Mouse (Mus musculus) G1E-ER4 (cell line): ENCODE measurements around the gene Fndc1. TPM values are rescaled to one million over a fixed set of nuclear protein-coding genes. Genes with fewer than 3 reads are reported as not detected.

Source experiments
- GATA1 ChIP-seq: IDR thresholded peaks from one replicate; pipeline ENCODE4 v1.8.0; 2012; ENCODE audit warnings: low read length, inconsistent platforms
- polyA plus RNA-seq: library from polyadenylated mRNA; stranded (reverse); fragments of >175 nt; gene quantifications from 2 replicates; pipeline ENCODE4 v1.2.3, GENCODE M21; 2012

The Fndc1 gene
- polyA plus RNA-seq, 1 experiment = not detected

DNA sequence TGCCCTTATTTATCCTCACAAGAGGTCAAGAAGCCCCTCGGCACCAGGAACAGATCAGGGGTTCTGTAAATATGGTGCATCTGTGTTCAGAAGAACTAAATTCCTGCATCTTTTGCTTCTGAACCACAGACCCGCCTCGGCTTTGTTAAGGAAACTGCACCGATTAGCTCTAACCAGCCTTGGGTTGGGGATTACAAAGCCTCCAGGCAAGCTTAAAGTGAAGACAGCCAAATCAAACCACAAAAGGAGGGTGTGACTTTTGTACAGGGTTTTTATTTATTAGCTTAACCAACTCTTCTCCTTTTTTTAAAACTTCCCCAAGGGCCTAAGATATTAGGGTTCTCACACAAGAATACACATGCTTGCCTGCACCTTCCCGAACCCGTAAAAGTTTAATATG is 23.1 kb upstream of the Fndc1 start:
- TF ChIP-seq GATA1 = no peak

- no peak for TF ChIP-seq GATA1
Observed at GRCm38 (mm10) chr17:7840505-7841290, 13.6 kb upstream of the Fndc1 start.

GRCm38 (mm10) chr17:7827586-7827985 is 484 bp upstream of the Fndc1 start:
- no peak for TF ChIP-seq GATA1

GRCm38 (mm10) chr17:7825416-7825815 is 1.7 kb downstream of the Fndc1 start:
- no peak for TF ChIP-seq GATA1

DNA sequence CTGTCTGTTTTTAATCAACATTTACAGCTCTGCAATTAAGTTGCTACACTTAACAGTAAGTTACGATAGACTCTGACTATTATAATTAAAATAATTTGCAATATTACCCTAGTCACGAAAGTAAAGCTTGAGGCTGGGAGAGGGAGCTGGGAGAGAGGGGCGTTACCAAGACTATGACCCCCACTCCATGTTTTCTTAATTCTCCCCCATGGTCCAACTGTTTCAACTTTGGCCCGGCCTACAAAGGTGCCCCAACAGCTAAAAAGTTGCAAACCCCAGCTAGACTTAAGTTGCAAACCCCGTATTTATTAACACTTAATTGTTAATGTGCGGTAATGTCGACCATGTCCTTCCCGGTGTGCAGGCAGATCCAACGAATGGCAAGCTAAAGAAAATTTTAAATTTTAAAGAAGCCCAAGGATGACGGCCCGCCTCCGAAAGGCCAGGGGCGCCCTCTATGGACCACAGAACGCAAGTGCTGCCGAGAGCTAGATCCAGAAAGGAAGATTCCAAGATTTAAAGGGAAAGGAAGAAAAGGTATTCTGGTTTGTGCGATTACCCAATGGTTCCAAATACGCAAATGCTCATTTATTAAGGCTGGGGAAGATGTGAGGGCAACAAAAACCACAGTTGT is 5.4 kb downstream of the Fndc1 start:
- no peak for TF ChIP-seq GATA1

- no peak for TF ChIP-seq GATA1
Observed at GRCm38 (mm10) chr17:7820176-7820575, 6.9 kb downstream of the Fndc1 start.

DNA sequence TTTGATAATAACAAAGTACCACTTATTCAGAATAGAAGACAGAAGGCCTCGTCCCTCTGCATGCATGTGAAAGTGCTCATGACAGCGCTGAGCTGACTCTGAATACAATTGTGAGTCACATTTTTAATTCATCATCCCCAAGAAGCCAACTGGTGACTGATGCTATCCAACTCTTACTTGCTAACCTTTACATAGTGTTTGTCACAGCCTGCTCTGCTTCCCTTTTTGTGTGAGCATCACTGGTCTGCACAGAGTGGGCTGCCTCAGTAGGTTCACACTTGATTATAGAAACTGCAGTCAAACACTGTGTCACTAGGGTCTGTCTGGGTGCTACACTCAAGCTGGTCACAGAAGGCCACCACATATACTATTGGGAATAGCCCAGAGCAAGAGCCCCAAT is 10.5 kb downstream of the Fndc1 start:
- TF ChIP-seq GATA1 = no peak

GRCm38 (mm10) chr17:7814433-7814832 is 12.7 kb downstream of the Fndc1 start:
- no peak for TF ChIP-seq GATA1

DNA sequence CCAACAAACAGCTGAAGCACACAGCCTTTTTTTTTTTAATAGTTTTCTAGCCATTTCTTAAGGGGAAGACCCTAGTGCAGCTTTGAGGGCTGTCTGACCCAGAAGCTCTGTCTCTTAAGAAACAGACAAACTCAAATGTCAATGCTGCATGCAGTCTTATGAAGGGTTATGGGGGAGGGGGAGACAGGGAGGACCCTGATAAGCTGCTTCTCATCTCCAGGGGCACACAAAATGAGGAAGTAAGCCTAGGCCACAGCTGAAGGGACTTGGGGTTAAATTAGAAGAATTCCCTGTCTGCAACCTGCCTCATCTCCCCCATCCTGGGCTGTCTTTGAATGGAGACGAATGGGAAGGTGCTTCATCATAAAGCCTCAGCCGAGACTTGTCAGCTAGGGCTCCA is 19.1 kb downstream of the Fndc1 start:
- no peak for TF ChIP-seq GATA1

DNA sequence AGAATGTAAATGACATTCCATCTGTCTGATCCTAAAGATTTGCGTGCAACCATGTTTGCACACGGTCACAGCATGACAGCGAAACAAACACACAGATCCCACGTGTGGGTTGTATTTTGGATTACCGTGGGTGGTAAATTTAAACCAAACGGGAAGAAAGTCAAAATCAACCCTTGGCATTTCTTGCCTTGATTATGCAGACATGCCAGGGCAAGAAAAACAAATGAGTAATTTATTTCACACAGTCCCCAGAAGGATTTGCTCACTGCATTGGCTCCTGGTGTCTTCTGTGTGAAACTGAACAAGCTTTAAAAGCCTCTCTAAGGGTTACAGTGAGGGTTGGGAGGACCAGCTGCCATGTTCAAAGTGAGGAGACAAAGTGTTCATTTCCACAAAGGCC is 22.0 kb downstream of the Fndc1 start:
- no peak for TF ChIP-seq GATA1

- no peak for TF ChIP-seq GATA1
Observed at GRCm38 (mm10) chr17:7802483-7802882, 24.6 kb downstream of the Fndc1 start.

DNA sequence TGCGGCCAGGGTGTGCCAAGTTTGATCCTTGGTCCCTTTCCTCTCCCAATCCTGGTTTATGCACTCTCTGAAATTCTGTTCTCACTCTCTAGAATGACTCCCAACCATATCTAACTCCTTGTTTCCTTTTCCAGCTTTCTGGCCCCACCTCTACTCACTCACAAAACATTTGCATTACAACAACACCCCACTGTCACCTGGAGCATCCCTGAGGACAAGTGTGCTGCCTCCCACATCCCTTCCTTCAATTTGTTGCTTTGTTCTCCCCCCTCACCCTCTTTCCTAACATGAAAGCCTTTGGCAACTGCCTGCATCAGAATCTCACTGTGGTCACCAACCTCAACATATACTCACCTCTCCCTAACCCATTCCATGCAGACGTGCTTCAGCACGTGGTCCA is 27.2 kb downstream of the Fndc1 start:
- no peak for TF ChIP-seq GATA1

DNA sequence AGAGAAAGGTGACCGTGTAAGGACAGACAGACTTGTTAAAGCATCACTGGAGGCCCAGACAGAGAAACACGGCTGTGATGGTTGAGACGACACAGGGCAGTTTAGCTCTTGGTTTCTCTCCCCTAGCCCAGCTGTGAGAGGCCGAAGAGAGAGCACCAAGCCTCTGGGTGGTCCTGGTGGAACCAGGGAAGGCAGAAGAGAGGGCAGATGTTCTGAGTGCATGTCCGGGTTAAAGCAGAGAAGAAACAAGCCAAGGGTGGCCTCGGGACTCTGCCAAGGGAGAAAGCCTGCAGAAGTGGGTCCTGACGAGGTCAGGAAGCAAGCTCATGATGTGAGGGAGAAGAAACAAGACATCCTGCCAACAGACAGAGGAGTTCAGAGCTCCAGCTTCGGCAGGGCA is 31.5 kb downstream of the Fndc1 start:
- TF ChIP-seq GATA1 = no peak

DNA sequence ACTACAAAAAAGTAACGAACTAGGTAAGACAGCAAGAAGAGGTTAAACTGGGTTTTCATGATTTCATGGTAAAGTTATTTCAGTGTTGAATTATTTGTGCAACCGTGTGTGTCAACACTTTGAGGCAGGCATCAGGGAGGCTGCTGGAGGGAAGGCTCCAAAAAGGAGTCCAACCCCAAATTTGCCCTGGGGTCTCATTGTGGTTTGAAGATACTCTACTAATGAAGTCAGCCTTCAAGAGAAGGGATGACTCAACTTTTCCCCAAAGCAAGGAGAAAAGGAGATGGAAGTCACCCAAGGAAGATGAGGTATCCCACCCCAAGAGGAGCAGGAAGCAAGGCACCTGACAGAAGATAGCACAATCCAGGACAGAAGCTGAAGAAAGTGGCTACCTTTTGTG is 31.9 kb downstream of the Fndc1 start:
- no peak for TF ChIP-seq GATA1

GRCm38 (mm10) chr17:7794093-7794492 is 33.0 kb downstream of the Fndc1 start:
- no peak for TF ChIP-seq GATA1

DNA sequence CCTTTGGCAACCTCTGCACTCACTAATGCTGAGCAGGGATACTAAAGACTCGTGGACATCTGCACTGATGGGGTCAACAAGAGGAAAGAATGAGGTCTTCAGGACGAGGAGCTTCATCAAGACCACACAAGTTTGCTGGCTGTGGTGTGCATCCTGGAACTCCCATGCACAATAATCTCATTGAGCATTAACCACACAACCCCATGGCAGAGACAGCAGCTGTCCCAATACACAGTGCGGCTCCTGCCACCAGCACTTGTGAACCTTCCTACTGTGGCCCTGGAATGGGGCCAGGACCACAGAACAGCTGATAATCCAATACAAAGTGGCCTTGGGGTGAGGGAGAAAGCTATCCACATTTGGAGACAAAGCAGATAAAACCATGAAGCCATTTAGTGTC is 36.6 kb downstream of the Fndc1 start:
- no peak for TF ChIP-seq GATA1

DNA sequence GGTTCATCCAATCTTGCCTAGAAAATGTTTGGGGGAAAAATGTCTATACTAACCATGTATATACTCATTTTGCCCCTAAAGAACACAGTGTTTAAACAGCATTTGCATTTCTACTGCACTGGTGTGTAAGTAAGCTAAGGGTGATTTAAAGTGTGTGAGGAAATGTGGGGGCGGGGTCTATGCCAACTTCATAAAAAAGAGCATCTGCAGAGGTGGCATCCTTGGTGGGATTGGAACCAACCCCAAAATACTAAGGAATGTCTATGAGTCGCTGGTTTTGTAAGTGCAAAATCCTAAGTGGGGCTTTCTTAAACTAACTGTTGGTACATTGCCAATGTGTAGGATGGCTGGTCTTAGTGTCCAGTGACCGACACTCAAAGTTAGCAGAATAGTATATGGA is 53.0 kb downstream of the Fndc1 start:
- no peak for TF ChIP-seq GATA1

- no peak for TF ChIP-seq GATA1
Observed at GRCm38 (mm10) chr17:7759786-7760185, 67.3 kb downstream of the Fndc1 start.
